Mouse (Mus musculus): ENCODE results near the gene Nf2. TPM values are rescaled to one million over a fixed set of nuclear protein-coding genes. Genes with fewer than 3 reads are reported as not detected.
A peak's percentile ranks its signal among the peaks of the same experiment; 100 is the strongest.

The Nf2 gene
- polyA plus RNA-seq (2012; rRNA removed), result 21.3 and 25.3 TPM in 2 replicates

GRCm38 (mm10) chr11:4849258-4849943 is at the start of gene Nf2:
Nf2 (minus strand) TSS chr11:4849536.
- under 1% methylated on average over 60 of the region's 60 CpGs for WGBS
- no peaks in the 10 kb centered on the region for H3K36me3 ChIP-seq (ENCODE audit: control insufficient read depth, insufficient read depth, low read length)
- peak within 1 kb of the TSS; percentile 90 for H3K4me3 ChIP-seq (ENCODE audit: extremely low read depth, insufficient read depth, insufficient read length)
- DNase-seq (ENCODE audit: low read depth in 1 of 2, low spot score in 2 of 2), result peak; percentile 92 to 97
- H3K4me1 ChIP-seq (ENCODE audit: control insufficient read depth, insufficient read depth, insufficient read length), result 0 out of 2 replicates have a peak, but pooled peaks cover 3% of the 10 kb centered on the region
- peak within 1 kb of the TSS; percentile 82 for H3K27ac ChIP-seq (ENCODE audit: insufficient read depth, low read length)
- TF ChIP-seq POLR2A (IDR thresholded peaks at IDR 0.05; ENCODE audit: low read depth, low read length) (peak; percentile 44), CTCF (IDR thresholded peaks at IDR 0.05; ENCODE audit: extremely low read depth, insufficient read depth, insufficient read length, insufficient replicate concordance) (no peak)
- H3K27me3 ChIP-seq (ENCODE audit: control insufficient read depth, insufficient read depth, low read length), result no peaks in the 10 kb centered on the region

DNA sequence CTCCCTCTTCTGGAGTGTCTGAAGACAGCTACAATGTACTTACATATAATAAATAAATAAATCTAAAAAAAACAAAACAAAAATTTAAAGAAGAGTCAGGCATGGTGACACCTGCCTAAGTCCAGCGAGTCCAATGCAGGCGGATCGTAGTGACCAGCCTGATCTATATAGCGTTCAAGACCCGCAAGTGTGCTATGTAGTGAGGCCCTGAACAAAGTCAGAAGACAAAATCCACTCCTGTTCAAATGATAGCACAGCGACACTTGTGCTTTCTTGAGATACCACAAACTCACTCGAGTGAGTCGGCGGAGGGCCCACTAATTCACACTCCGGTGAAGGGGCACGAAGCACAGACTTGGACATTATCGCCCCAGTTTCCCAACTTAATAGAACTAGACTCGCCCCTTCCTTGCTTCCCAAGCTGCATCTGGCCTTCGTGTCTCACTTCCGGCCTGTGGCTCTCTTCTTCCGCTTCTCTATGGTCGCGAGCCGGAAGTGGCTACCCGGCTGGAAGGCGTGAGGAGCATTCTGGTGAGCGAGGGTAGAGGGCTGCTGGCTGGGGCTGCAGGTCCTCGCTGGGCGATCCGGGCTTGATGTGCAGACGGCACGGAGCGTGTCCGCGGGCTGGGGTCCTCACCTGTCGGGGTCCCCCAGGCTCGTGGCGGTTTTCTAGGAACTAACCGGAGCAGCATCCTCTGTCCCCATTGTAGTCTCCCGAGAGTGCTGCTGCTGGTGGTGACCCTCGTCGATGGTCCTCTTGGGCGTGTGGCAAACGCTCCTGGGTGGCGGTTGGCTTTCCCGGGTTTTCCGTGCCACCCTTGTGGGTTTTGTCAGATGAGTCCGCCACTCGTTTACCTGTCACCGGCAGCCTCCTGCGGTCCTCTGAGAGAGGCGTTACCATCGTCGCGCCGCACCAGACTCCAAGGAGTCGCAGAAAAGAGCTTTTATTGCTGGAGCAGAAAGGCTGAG is 45.8 kb upstream of the Nf2 start, which contains the start of gene Thoc5:
TSS of gene Thoc5 (plus strand) at position 473 of the 969 bp plus-strand sequence.
- Histone ChIP-seq H3K4me1 (ENCODE audit: control insufficient read depth, insufficient read depth, insufficient read length) (peaks cover 3% of the 10 kb centered on the region; the same call in 1 of the 2 replicates), H3K36me3 (ENCODE audit: control insufficient read depth, insufficient read depth, low read length) (peaks cover 2% of the 10 kb centered on the region; the same call in 1 of the 2 replicates), H3K27ac (ENCODE audit: insufficient read depth, low read length) (peak within 1 kb of the TSS; percentile 71), H3K4me3 (ENCODE audit: extremely low read depth, insufficient read depth, insufficient read length) (peak within 1 kb of the TSS; percentile 88), H3K27me3 (ENCODE audit: control insufficient read depth, insufficient read depth, low read length) (no peaks in the 10 kb centered on the region)
- DNase-seq (ENCODE audit: low read depth in 1 of 2, low spot score in 2 of 2), result peak; percentile 61 to 80
- 2% methylated on average over 52 of the region's 52 CpGs for WGBS
- TF ChIP-seq CTCF (IDR thresholded peaks at IDR 0.05; ENCODE audit: extremely low read depth, insufficient read depth, insufficient read length, insufficient replicate concordance) (no peak), POLR2A (IDR thresholded peaks at IDR 0.05; ENCODE audit: low read depth, low read length) (peak; percentile 57)

DNA sequence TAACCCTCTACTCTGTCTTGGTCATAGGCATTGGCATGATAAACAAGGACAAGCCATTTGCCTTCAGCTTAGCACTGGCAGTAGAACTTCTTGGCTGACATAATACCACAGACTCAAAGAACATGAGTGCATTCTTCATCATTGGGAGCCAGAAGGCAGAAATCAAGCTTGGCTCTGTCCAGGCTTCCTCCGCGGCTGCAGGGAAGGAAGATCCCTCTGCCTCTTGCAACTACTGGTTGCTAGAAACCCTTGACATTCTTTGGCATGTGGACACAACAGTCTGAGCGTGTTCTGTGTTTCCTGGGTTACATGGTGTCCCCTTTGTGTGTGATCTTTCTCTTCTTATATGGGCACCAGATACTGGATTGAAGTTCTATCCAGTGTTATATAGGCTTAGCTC is 37.7 kb upstream of the Nf2 start:
- DNase-seq (ENCODE audit: low read depth in 1 of 2, low spot score in 2 of 2), result no peak
- Histone ChIP-seq H3K4me3 (ENCODE audit: extremely low read depth, insufficient read depth, insufficient read length) (no peak overlapping the region), H3K4me1 (ENCODE audit: control insufficient read depth, insufficient read depth, insufficient read length) (no peaks in the 10 kb centered on the region), H3K27me3 (ENCODE audit: control insufficient read depth, insufficient read depth, low read length) (no peaks in the 10 kb centered on the region), H3K36me3 (ENCODE audit: control insufficient read depth, insufficient read depth, low read length) (no peaks in the 10 kb centered on the region; the same call in 1 of the 2 replicates), H3K27ac (ENCODE audit: insufficient read depth, low read length) (no peak overlapping the region)
- 91% methylated on average over 3 of the region's 3 CpGs for WGBS
- no peak for TF ChIP-seq CTCF (IDR thresholded peaks at IDR 0.05; ENCODE audit: extremely low read depth, insufficient read depth, insufficient read length, insufficient replicate concordance)
- TF ChIP-seq POLR2A (IDR thresholded peaks at IDR 0.05; ENCODE audit: low read depth, low read length), result no peak

DNA sequence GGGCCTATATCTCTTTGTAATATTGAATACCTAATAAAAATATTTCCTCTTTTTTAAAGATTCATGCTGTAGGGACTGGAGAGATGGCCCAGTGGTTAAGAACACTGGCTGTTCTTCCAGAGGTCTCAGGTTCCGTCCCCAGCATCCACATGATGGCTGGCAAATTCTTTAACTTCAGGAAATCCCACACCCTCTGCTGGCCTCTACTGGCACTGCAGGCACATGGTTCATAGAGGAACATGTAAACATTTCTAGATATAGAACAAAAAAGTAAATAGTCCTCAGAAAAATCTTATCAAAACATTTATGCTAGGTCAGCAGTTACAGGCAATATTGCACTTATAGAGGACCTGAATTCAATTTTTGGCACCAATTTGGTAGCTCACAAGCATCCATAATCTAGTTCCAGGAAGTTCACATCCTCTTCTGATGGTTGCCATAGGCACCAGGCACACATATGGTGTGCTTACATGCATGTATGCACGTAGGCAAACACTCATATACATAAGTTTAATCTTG is 36.1 kb upstream of the Nf2 start:
- Histone ChIP-seq H3K27me3 (ENCODE audit: control insufficient read depth, insufficient read depth, low read length) (no peaks in the 10 kb centered on the region), H3K4me1 (ENCODE audit: control insufficient read depth, insufficient read depth, insufficient read length) (no peaks in the 10 kb centered on the region), H3K27ac (ENCODE audit: insufficient read depth, low read length) (no peak overlapping the region), H3K4me3 (ENCODE audit: extremely low read depth, insufficient read depth, insufficient read length) (no peak overlapping the region), H3K36me3 (ENCODE audit: control insufficient read depth, insufficient read depth, low read length) (no peaks in the 10 kb centered on the region; the same call in 1 of the 2 replicates)
- DNase-seq (ENCODE audit: low read depth in 1 of 2, low spot score in 2 of 2), result peak in 1 of 2 experiments; percentile 43
- no peak for TF ChIP-seq POLR2A (IDR thresholded peaks at IDR 0.05; ENCODE audit: low read depth, low read length)
- peak; percentile 21; the same call in 1 of the 2 replicates for TF ChIP-seq CTCF (IDR thresholded peaks at IDR 0.05; ENCODE audit: extremely low read depth, insufficient read depth, insufficient read length, insufficient replicate concordance)
- WGBS, result 70% methylated on average over 2 of the region's 2 CpGs

DNA sequence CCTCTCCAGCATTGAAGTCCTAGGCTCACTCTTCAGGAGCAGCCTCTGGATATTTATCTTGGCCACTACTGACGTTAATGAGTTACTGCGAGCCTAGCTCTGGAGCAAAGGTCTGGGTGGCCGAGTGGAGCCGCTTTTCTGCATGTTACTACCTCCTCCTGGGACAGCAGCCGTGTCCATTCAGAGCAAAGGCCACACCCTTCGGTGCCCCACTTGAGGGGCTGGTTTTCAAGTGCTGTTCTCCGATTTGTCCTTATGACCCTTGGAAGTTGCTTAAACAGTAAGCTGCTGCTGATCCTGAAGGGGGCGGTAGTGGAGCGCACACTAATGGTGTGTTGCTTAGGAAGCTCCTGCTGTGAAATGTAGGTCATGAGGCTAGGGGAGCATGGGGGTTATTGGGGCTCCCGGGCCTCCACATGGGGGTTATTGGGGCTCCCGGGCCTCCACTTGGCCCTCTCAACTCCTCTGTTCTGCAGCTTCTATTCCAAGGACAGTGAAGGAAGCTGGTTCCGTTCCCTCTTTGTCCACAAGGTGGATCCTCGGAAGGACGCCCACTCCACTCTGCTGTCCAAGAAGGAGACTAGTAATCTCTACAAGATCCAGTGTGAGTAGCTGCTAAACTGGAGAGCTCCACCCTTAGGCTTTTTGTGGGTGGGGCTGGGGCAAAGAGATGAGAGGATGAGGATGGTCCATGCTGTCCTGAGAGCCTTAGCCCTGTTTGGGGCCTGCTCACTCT is 33.7 kb upstream of the Nf2 start:
- Histone ChIP-seq H3K36me3 (ENCODE audit: control insufficient read depth, insufficient read depth, low read length) (no peaks in the 10 kb centered on the region), H3K27ac (ENCODE audit: insufficient read depth, low read length) (no peak overlapping the region), H3K27me3 (ENCODE audit: control insufficient read depth, insufficient read depth, low read length) (no peaks in the 10 kb centered on the region), H3K4me3 (ENCODE audit: extremely low read depth, insufficient read depth, insufficient read length) (no peak overlapping the region), H3K4me1 (ENCODE audit: control insufficient read depth, insufficient read depth, insufficient read length) (no peaks in the 10 kb centered on the region)
- DNase-seq (ENCODE audit: low read depth in 1 of 2, low spot score in 2 of 2), result no peak
- WGBS, result 91% methylated on average over 14 of the region's 14 CpGs
- TF ChIP-seq CTCF (IDR thresholded peaks at IDR 0.05; ENCODE audit: extremely low read depth, insufficient read depth, insufficient read length, insufficient replicate concordance) (no peak), POLR2A (IDR thresholded peaks at IDR 0.05; ENCODE audit: low read depth, low read length) (no peak)

DNA sequence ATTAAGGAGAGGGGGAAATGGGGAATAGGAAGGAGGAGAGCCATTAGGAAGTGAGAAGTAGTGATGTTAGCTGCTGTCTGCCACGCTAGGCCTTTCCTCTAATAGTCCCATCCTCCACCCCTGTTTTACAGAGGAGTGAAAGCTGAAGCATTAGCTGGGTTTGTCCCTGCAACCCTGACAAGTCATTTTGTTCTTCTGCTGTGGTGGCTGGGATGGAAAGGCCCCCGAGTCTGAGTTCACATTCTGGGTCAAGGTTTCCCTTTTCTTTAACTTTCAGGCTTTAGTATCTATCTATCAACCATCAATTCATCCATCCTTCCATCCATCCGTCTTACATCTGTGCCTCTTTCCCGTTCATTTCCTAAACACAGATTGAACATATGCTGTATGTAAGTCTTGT is 31.8 kb upstream of the Nf2 start:
- Histone ChIP-seq H3K36me3 (ENCODE audit: control insufficient read depth, insufficient read depth, low read length) (no peaks in the 10 kb centered on the region), H3K4me3 (ENCODE audit: extremely low read depth, insufficient read depth, insufficient read length) (no peak overlapping the region), H3K27me3 (ENCODE audit: control insufficient read depth, insufficient read depth, low read length) (no peaks in the 10 kb centered on the region), H3K27ac (ENCODE audit: insufficient read depth, low read length) (no peak overlapping the region), H3K4me1 (ENCODE audit: control insufficient read depth, insufficient read depth, insufficient read length) (no peaks in the 10 kb centered on the region)
- no peak for DNase-seq (ENCODE audit: low read depth in 1 of 2, low spot score in 2 of 2)
- no peak for TF ChIP-seq CTCF (IDR thresholded peaks at IDR 0.05; ENCODE audit: extremely low read depth, insufficient read depth, insufficient read length, insufficient replicate concordance)
- TF ChIP-seq POLR2A (IDR thresholded peaks at IDR 0.05; ENCODE audit: low read depth, low read length), result no peak
- WGBS, result 82% methylated on average over 4 of the region's 4 CpGs
